Mouse (Mus musculus) erythroblast, embryonic 14.5 days (primary cell): ENCODE results near the gene Ccl8.

Experiments
- GATA1 ChIP-seq: IDR thresholded peaks from 2 replicates; pipeline ENCODE4 v1.6.1; 2012; ENCODE audit warnings: low read length, inconsistent platforms, mixed read lengths
- TAL1 ChIP-seq: IDR thresholded peaks from 3 replicates; pipeline ENCODE4 v1.6.1; 2012; ENCODE audit warnings: low read length, inconsistent platforms, mixed read lengths

DNA sequence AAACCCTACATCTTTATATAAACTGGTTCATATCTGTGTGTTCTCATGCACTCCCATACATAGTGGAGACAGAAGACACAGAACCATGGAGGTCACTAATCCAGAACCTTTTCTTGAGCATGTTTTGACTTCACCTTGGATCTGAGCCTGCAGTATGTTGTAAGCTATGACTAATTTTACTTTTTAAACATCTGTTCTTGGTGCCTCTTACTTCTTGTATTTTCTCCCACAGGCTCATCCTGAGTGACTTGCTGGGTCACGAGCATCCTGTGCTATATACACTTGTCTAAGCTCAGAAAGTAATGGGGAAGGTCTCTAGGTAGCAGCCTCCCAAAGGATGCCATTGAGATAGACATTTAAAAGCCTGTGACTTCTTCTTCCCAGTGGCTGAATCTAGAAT is 18.0 kb downstream of the Ccl8 start:
- TF ChIP-seq GATA1, result no peak
- TF ChIP-seq TAL1, result no peak
